Mouse (Mus musculus) megakaryocyte, embryonic 14.5 days (primary cell): ENCODE measurements around the gene Gm49416.

ENCODE experiments used
- FLI1 ChIP-seq: IDR thresholded peaks from 2 replicates; pipeline ENCODE4 v1.6.1; 2012; ENCODE audit warnings: low read length, inconsistent platforms, mixed read lengths
- GATA1 ChIP-seq: IDR thresholded peaks from 3 replicates; pipeline ENCODE4 v1.6.1; 2012; ENCODE audit warnings: mixed read lengths, low read length, inconsistent platforms, borderline replicate concordance

GRCm38 (mm10) chr19:8930117-8930516 is 41.4 kb downstream of the Gm49416 start:
- no peak for TF ChIP-seq GATA1
- TF ChIP-seq FLI1: no peak
